Mouse (Mus musculus) heart, embryonic 13.5 days (tissue): ENCODE data around the gene Rccd1. TPM values are rescaled to one million over a fixed set of nuclear protein-coding genes. Genes with fewer than 3 reads are reported as not detected.

Experiments used
- ATAC-seq: fragments of 200-750 bp; cut with Nextera tagmentation; 2 replicates; pipeline ENCODE4 v1.8.0; 2017; ENCODE audit warnings: moderate TSS enrichment; ENCODE audit not compliant: insufficient number of reproducible peaks, low FRiP score, low TSS enrichment; ENCODE audit errors: extremely low read depth
- H3K27ac ChIP-seq: fragments of 300-500 bp; sonication (generic); replicated peaks from 2 replicates; pipeline ENCODE4 v1.5.1; 2015; ENCODE audit warnings: moderate library complexity, mild to moderate bottlenecking, inconsistent platforms
- H3K27me3 ChIP-seq: fragments of 300-500 bp; sonication (generic); replicated peaks from 2 replicates; pipeline ENCODE4 v1.6.1; 2015; ENCODE audit warnings: mild to moderate bottlenecking, inconsistent platforms
- H3K36me3 ChIP-seq: fragments of 300-500 bp; sonication (generic); 2 replicates; pipeline ENCODE4 v1.6.1; 2015; ENCODE audit warnings: mild to moderate bottlenecking, inconsistent platforms
- H3K4me1 ChIP-seq: fragments of 300-500 bp; sonication (generic); 2 replicates; pipeline ENCODE4 v1.6.1; 2015; ENCODE audit warnings: inconsistent platforms
- H3K4me2 ChIP-seq: fragments of 300-500 bp; sonication (generic); 2 replicates; pipeline ENCODE4 v1.6.1; 2015; ENCODE audit warnings: inconsistent platforms, mild to moderate bottlenecking, moderate library complexity
- H3K4me3 ChIP-seq: fragments of 300-500 bp; sonication (generic); 2 replicates; pipeline ENCODE4 v1.5.1; 2015; ENCODE audit warnings: moderate library complexity, mild to moderate bottlenecking, inconsistent platforms
- H3K9ac ChIP-seq: fragments of 300-500 bp; sonication (generic); 2 replicates; pipeline ENCODE4 v1.6.1; 2015; ENCODE audit warnings: inconsistent platforms, mild to moderate bottlenecking, moderate library complexity
- H3K9me3 ChIP-seq: fragments of 300-500 bp; sonication (generic); 2 replicates; pipeline ENCODE4 v1.6.1; 2016; ENCODE audit warnings: inconsistent platforms
- WGBS: fragments of 180-500 bp; shearing (Covaris S2); methylation state at CpG from one replicate; pipeline ENCODE4 v1.1.7; 2015; ENCODE audit warnings: mixed read lengths; 5-methylcytosine and 5-hydroxymethylcytosine counted together
- polyA plus RNA-seq: library from polyadenylated mRNA; unstranded; fragments of >200 nt; fragmentation: Nextera tagmentation; extraction: Ambion mirVana; gene quantifications from 2 replicates; pipeline ENCODE4 v1.2.1, GENCODE M21; 2015

Rccd1 gene
- 7.3 and 7.8 TPM in 2 replicates for polyA plus RNA-seq

DNA sequence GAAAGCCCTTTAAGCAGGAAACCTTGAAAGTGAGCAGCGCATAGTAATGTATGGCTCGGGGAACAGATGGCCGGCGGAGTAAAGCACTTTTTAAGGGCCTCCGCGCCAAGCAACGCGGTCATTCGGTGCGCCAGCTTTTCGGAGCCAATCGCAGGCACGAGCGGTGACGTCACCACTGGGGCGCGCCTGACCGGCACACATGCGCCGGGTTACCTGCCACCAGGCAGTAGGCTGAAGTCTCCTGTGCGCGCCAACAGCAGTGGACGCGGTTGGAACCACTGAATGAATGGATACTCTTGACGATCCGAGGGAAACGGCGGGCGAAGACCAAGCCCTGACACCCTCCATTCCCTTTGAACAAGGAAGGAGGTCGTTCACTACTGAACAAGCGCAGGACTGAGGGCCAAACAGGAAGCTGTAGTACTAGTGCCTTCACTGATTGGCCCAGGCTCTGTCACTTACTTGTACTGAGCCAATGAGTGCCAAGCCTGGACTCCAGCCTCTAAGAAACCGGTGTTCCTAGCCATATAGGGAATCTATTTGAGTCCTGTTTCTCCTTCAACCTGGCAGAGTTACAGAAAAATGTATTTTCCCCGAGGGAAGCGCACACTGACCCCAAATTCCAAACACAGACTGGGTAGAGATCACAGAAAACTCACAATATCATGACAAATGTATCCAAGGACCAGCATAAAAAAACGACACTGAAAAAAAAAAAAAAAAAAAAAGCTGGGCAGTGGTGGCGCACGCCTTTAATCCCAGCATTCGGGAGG, at the start of gene Rccd1:
Gene Rccd1, minus strand, starts transcription at position 412 of the 773 bp plus-strand sequence.
- peak; percentile 90 for ATAC-seq
- H3K9me3 ChIP-seq = no peaks in the 10 kb centered on the region
- peak within 1 kb of the TSS; percentile 63 for H3K4me3 ChIP-seq
- peak within 1 kb of the TSS; percentile 86 for H3K4me2 ChIP-seq
- H3K27ac ChIP-seq = peak within 1 kb of the TSS; percentile 93
- peak within 1 kb of the TSS; percentile 83 for H3K9ac ChIP-seq
- no peaks in the 10 kb centered on the region for H3K27me3 ChIP-seq
- WGBS = 1% methylated on average over 37 of the region's 38 CpGs
- peaks cover 63% of the 10 kb centered on the region for H3K36me3 ChIP-seq
- peaks cover 32% of the 10 kb centered on the region for H3K4me1 ChIP-seq

DNA sequence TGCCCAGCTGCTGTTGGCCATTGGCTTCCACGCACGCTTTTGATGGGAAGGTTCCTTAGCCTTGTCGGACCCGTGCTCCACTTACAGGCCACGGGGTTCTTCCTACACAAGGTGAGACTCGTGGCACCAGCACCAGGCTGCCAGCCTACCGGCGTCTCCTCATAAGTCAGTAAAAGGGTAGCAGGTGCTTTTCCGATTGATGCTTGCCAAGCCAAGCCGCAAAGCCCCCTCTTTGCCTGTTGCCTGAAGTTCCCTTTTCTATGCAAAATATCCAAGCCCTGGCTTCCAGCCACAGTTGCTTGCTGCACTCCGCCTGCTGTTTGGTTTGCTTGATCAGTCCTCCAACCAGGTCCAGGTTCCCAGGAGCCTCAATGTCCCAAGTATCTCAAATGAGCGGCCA, 49.6 kb upstream of the Rccd1 start:
- no peak for ATAC-seq
- 81% methylated on average over 12 of the region's 12 CpGs for WGBS
- no peaks in the 10 kb centered on the region for H3K27me3 ChIP-seq
- no peak overlapping the region for H3K4me3 ChIP-seq
- peaks cover 6% of the 10 kb centered on the region; the same call in 1 of the 2 replicates for H3K36me3 ChIP-seq
- 0 out of 2 replicates have a peak overlapping the region, but pooled peaks have one; percentile 19 for H3K9ac ChIP-seq
- H3K9me3 ChIP-seq = no peaks in the 10 kb centered on the region
- H3K4me1 ChIP-seq = peaks cover 22% of the 10 kb centered on the region
- no peak overlapping the region for H3K27ac ChIP-seq
- no peak overlapping the region for H3K4me2 ChIP-seq

DNA sequence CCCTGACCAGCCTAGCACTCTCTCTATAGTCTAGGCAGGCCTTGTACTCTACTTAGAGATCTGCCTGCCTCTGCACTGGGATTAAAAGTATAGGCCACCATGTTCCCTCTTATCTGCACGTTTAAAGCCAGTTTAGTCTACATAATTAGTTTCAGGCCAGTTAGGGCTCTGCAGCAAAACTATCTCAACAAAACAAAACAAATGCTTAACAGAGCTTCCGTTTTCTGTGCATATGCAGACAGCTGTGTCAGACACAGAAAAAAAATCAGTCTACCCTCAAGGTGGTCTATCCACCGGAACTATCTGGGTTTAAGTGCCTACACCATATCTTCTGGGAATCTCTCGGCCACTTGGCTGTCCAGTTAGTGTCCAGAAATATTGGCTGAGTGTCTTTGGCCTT, 49.1 kb upstream of the Rccd1 start:
- 68% methylated on average over 4 of the region's 4 CpGs for WGBS
- no peak overlapping the region for H3K4me2 ChIP-seq
- no peak for ATAC-seq

DNA sequence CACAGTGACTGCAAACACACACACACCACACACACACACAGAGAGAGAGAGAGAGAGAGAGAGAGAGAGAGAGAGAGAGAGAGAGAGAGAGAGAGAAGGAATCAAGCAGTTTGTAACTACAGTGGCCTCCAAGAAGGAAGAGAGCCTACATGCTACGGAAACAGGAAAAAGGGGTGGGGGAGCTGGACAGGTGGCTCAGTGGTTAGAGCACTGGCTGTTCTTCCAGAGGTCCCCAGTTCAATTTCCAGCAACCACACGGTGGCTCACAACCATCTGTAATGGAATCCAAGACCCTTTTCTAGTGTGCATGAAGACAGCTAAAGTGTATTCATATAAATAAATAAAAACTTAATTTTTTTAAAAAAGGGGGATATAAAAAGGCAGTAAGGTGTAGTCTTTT, 48.4 kb upstream of the Rccd1 start:
- Histone ChIP-seq H3K36me3 (peaks cover 10% of the 10 kb centered on the region), H3K4me3 (no peak overlapping the region), H3K27me3 (no peaks in the 10 kb centered on the region), H3K4me1 (peaks cover 29% of the 10 kb centered on the region), H3K4me2 (no peak overlapping the region), H3K27ac (no peak overlapping the region), H3K9ac (no peak overlapping the region), H3K9me3 (no peaks in the 10 kb centered on the region)
- 47% methylated on average over 2 of the region's 2 CpGs for WGBS
- no peak for ATAC-seq

More for the DNA sequence above, 49.1 kb upstream of the Rccd1 start:
- Histone ChIP-seq H3K4me3 (no peak overlapping the region), H3K27me3 (no peaks in the 10 kb centered on the region), H3K4me1 (peaks cover 25% of the 10 kb centered on the region), H3K36me3 (peaks cover 5% of the 10 kb centered on the region), H3K27ac (no peak overlapping the region), H3K9ac (no peak overlapping the region), H3K9me3 (no peaks in the 10 kb centered on the region)

DNA sequence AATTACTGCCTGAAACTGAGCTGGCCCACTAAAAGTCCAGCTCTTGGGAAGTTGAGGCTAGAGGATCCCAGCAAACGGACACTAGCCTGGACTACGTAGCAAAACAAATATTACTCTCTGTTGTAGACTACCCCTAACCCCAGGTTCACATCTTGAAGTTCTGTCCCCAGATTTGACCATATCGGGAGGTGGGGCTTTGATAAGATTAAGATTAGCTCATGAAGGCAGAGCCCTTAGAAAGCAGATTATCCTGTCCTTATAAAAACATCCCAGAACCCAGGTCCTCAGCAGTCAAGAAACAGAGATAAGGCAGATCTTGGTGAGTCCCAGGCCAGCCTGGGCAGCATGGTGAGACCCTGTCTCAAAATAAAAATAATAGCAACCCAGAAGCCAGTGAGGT, 47.9 kb upstream of the Rccd1 start:
- H3K36me3 ChIP-seq = peaks cover 15% of the 10 kb centered on the region
- H3K27me3 ChIP-seq = no peaks in the 10 kb centered on the region
- no peaks in the 10 kb centered on the region for H3K9me3 ChIP-seq
- ATAC-seq = no peak
- H3K27ac ChIP-seq = no peak overlapping the region
- no peak overlapping the region for H3K4me3 ChIP-seq
- H3K4me2 ChIP-seq = no peak overlapping the region
- WGBS = 36% methylated on average over 3 of the region's 3 CpGs
- H3K4me1 ChIP-seq = peaks cover 28% of the 10 kb centered on the region
- no peak overlapping the region for H3K9ac ChIP-seq

DNA sequence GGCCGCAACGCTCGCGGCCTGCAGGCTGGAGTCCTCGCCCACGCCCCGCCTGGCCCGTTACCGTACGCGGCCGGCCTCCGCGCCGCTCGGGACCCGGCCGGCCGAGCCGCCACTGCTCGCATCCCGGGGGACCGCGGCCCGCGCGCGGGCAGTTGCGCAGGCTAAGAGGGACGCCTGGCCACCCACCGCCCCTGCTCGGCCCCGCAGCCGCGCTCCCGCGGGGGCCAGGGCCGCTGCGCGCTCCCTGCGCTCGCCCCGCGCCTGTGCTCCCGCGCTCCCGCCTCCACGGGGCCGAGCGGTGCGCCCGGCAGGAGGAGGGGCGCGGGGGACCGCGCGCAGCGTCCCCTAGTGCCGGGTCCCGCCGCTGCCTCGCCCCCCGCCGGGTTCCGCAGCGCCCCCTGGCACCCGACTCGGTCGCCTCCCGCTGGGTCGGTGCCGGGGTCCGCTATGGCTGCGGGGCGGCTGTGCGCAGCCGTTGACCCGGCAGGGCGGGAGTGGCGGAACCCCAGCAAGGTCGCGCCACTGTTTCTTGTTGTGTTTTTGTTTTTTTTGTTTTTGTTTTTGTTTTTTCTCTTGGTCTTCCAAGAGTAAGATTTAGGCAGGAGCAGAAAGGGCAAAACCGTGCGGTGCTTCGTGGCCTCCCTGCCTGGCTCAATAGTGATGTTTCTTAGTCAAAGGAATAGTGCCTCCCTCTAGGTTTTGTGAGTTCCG, 46.9 kb upstream of the Rccd1 start, which contains the start of gene Man2a2:
Gene Man2a2, minus strand, starts transcription at position 335 of the 711 bp plus-strand sequence.
- Histone ChIP-seq H3K9ac (peak within 1 kb of the TSS; percentile 94), H3K9me3 (no peaks in the 10 kb centered on the region), H3K4me1 (peaks cover 28% of the 10 kb centered on the region), H3K4me2 (peak within 1 kb of the TSS; percentile 85), H3K27me3 (no peaks in the 10 kb centered on the region), H3K4me3 (peak within 1 kb of the TSS; percentile 91), H3K27ac (peak within 1 kb of the TSS; percentile 92), H3K36me3 (peaks cover 25% of the 10 kb centered on the region)
- WGBS = under 1% methylated on average over 71 of the region's 86 CpGs
- peak; percentile 56 for ATAC-seq

DNA sequence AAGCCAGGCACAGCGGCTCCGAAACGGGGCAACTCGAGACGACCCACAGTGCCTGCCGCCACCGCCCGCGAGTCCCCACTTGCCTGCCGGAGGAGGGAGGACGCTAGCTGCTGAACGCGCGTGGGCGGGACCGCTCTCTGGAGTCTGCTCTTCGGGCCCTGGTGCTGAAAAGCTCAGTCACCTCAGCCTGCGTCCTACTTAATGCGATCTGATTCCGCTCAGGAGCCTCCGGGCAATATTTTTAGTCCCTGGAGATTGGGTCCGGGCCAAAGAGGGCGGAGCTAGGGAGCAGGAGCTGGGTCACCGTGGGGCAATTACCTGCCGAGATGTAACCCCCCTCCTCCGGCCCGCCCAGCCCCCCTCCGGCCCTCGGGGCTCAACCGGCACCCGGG, 46.4 kb upstream of the Rccd1 start:
- no peaks in the 10 kb centered on the region for H3K9me3 ChIP-seq
- ATAC-seq = peak; percentile 47; the same call in 1 of the 2 replicates
- peaks cover 31% of the 10 kb centered on the region for H3K4me1 ChIP-seq
- no peaks in the 10 kb centered on the region for H3K27me3 ChIP-seq
- under 1% methylated on average over 31 of the region's 31 CpGs for WGBS
- H3K27ac ChIP-seq = peak overlapping the region; percentile 92
- H3K4me3 ChIP-seq = peak overlapping the region; percentile 91
- peaks cover 31% of the 10 kb centered on the region for H3K36me3 ChIP-seq
- H3K9ac ChIP-seq = peak overlapping the region; percentile 94
- peak overlapping the region; percentile 85 for H3K4me2 ChIP-seq

DNA sequence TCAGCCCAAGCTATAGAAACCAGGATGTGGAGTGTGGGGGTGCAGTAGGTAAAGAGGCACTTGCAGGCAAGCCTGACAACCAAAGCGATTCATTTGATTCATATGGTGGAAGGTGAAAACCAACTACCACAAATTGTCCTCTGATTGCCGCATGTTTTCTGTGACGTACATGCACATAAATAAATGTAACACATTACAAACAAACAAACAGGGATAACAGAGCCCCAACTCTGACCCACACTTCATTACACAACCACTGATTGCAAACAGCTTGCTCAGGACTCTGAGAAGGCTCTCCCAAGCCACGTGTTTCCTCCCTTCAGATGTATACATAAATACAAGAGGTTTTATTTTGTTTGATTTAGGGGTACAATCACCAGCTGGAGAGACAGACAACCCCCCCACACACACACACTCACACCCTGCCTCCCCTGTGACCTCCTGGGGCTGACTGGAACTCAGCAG, 45.7 kb upstream of the Rccd1 start:
- H3K27me3 ChIP-seq = no peaks in the 10 kb centered on the region
- peak overlapping the region; percentile 85 for H3K4me2 ChIP-seq
- peaks cover 37% of the 10 kb centered on the region for H3K36me3 ChIP-seq
- peak overlapping the region; percentile 91 for H3K4me3 ChIP-seq
- no peaks in the 10 kb centered on the region for H3K9me3 ChIP-seq
- no peak for ATAC-seq
- peak overlapping the region; percentile 94 for H3K9ac ChIP-seq
- peaks cover 31% of the 10 kb centered on the region for H3K4me1 ChIP-seq
- WGBS = 51% methylated on average over 4 of the region's 4 CpGs
- H3K27ac ChIP-seq = peak overlapping the region; percentile 92

DNA sequence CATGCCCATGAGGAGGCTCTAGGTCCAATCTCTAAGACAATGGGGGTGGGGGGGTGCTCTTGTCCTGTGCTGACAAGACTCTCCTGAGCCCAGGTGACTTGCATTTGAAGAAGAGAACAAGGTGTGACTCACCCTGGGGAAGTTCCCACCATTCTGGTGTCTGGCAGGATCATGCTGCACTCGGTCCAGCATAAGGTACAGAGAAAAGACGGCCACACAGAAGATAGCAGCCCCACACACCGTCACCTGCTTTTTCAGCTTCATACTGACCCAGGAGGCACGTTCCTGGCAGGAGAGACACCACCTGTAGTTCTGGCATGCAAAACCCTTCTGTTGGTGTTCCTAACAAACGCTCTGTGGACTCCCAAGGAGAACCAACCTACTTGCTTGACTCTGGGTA, 45.2 kb upstream of the Rccd1 start:
- no peaks in the 10 kb centered on the region for H3K27me3 ChIP-seq
- no peak for ATAC-seq
- H3K9me3 ChIP-seq = no peaks in the 10 kb centered on the region
- H3K4me2 ChIP-seq = peak overlapping the region; percentile 85
- 64% methylated on average over 5 of the region's 5 CpGs for WGBS
- H3K4me3 ChIP-seq = peak overlapping the region; percentile 91
- H3K27ac ChIP-seq = peak overlapping the region; percentile 29; the same call in 1 of the 2 replicates
- H3K4me1 ChIP-seq = peaks cover 31% of the 10 kb centered on the region
- peak overlapping the region; percentile 94 for H3K9ac ChIP-seq
- H3K36me3 ChIP-seq = peaks cover 42% of the 10 kb centered on the region

DNA sequence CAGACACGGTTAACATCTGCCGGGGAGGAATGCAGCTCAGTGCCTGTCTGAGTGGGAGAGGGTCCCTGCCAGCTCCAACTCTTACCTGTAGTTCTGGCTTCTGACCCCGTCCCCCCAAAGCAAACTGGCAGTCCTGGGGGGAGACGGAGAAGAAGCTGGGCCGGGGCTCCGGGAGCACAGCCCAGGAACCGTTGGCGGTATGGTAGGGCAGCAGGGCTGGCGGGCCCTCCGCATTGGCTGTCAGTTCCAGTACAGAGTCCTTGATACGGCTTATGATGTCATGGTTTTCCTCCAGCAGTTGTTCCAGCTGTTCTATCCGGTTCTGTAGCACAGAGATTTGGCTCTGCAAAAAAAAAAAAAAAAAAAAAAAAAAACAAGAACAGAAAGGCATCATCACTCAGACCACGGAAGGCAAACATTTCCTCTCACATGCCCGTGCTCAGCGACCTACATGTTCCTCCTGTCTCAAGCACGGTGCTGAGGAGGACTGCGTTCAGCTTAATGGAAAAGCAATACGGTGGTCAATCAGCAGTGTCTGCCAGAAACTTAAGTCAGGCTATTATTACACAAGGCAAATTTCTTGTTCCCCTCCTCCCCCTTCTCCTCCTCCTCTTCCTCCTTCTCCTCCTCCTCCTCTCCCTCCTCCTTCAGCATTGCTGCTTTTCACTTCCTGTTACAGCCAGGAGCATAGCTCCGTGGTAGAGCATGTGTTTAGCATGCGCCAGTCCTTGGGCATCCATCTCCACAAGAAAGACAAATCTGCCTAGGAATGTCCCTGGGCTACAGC, 44.6 kb upstream of the Rccd1 start:
- peak overlapping the region; percentile 85 for H3K4me2 ChIP-seq
- peaks cover 49% of the 10 kb centered on the region for H3K36me3 ChIP-seq
- peak overlapping the region; percentile 61 for H3K27ac ChIP-seq
- H3K4me3 ChIP-seq = peak overlapping the region; percentile 6; the same call in 1 of the 2 replicates
- H3K4me1 ChIP-seq = peaks cover 31% of the 10 kb centered on the region
- H3K27me3 ChIP-seq = no peaks in the 10 kb centered on the region
- no peak for ATAC-seq
- H3K9me3 ChIP-seq = no peaks in the 10 kb centered on the region
- H3K9ac ChIP-seq = peak overlapping the region; percentile 94
- 67% methylated on average over 20 of the region's 20 CpGs for WGBS
